Mouse (Mus musculus) brain, embryonic 18.5 days (tissue): ENCODE measurements around the gene Pacrg.

Experiments
- DNase-seq: peaks from one replicate; pipeline ENCODE4 v3.0.0-alpha.2; 2012; ENCODE audit warnings: low read depth, low spot score

Gene Pacrg

DNA sequence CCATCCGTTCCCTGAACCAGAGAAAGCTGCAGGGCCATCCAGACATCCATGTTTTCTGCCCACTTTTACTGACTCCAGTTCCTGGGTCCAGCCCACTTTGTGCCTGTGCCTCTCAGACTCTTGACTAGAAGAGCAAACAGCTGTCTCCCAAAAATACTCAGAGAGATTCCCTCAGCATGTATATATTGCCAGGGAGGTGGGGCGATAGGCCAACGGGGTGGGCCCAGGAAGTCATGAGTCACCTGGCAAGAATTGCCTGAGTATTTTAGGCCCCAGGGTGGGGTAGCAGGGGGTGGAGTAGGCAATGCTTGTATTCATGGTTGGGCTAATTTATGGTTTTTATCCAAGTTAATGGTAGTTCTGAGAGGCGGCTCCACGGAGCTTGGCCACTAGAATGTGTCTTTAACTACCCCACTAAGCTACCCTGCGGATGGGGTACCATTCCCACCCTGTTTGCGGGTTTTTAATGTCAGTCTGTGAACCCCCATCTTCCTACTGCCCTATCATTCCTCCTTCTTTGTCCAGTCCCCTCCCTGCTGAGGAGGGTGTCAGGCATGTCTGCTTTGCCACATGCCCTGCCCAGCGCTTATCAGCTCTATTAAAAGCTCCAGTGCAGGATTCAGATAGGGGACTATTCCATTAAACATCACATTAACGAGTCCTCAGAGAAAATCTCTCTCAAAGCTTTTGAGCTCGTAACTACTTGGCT is 461.5 kb downstream of the Pacrg start:
- no peak for DNase-seq

DNA sequence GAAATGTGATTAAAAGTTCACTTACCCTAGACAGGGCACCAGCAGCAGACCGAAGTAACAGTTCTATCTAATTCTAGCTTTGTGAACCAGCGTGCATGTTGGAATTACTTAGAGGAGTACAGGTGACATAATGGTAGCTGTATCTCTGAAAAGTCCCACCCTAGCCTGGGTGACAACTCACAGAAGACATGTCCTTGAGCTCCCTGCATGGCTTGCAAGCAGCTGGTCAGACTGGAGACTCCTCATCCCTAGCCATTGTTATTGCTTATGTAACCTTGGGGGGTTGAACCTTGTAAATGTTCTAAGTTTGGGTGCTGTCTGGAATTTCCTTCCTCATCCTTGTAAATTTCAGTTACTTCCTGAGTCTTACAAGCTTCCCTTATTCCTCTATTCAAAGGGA is 462.5 kb downstream of the Pacrg start:
- DNase-seq: no peak

DNA sequence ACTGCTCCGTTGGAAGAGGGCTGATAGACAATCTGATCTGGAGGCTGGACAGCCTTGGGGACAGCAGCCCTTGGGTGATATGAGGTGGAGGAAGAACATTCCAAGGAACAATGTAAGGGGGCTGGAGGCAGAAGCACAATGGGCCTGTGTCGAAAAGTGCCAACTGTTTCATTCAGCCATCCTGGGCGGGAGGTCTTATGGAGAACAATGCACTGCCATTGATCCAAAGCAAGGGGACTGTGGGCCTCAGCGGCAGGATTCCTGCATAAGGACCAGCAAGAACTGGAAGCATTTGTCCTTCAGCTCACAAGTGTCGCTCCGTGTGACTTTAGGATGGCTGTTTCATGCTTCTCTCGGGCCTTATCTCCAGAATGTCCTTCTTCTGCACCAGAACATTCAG is 465.8 kb downstream of the Pacrg start:
- no peak for DNase-seq

DNA sequence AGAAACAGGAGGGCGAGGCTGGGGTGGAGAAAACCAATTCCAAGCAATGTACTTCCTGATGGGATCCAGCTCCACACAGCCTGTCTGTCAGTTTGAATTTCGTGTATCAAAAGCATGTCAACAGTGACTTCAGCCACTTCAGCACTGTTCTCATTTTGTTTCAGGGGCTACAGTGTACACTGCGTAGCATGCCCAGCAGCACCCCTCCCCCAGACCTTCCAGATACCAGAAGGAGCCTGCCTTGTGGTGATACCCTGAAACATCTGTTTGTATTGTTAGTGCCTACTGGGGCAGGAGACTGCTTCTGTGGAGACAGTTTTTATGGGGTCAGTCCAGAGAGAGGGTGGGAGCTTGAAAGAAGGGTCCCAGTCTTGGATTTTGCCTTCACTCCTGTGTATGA is 466.4 kb downstream of the Pacrg start:
- DNase-seq: no peak

DNA sequence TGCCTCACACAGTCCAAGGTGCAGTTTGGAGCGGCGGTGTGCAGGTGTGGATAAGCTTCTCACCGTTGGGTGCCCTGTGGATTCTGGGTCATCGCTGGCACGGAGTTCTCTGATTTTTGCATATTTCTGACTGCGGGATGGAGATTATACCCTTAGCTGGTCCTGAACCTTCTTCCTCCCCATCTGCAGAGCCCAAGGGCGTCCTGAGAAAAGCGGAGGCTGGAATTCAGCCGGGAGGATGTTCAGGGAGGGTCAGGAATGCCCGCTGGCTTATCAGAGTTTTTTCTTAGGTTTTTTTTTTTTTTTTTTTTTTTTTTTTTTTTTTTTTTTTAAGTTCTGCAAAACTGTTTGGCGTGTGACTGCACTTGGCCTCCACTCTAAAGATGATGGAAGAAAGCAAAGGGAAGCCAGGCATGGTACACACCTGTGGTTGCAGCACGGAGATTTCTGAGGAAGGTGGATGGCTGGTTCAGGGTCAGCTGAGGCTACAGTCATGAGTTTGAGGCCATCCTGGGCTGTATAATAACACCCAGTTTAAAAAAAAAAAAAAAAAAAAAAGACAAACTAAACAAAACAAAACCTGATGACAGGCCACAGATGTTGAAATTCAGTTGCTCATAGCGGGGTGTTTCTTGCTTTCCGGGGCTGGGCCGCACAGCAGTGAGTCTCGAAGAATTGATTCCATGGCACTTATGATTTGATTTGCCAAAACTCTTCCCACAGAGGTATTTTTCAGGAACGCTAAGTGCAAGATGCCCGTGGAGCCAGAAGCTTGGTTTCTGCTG is 467.9 kb downstream of the Pacrg start:
- no peak for DNase-seq

DNA sequence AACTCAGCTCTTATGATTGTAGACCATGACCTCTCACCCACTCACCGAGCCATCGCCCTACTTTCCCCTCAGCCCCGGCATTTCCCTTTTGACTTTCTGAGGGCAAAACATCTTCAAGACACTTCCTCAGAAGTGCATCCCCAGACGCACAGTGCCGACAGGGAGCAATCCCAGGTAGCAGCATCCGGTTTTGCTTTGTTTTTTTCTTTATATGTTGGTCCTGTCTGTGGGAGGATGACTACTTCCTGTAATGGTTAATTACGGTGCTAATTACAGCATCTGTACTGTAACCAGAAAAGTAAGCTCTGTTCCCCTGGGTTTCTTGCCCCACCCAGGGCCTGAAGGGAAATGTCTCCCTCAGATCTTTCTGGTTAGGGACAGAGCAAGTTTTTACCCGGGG is 468.6 kb downstream of the Pacrg start:
- DNase-seq: no peak

DNA sequence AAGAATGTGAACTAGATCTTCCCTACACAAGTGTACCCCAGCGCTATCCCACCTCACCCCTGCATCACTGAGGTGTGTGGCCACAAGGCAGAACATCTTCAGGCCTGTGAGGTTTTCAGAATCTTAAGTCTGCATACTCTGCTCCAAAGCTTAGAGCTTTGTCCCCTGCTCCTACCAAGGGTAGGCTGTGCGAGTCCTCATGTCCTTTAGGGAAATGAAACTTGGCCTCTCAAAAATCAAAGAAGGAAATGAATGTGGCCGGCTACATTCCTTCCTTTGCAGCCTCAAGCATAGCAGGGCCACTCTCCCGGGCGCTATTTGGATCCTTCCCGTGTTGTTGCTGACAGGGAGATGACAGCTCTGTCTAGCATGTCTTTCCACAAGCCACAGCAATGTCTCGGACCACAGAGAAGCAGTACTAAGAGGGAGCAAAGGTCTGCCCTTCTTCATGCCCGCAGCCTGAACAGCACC is 469.4 kb downstream of the Pacrg start:
- DNase-seq: no peak

DNA sequence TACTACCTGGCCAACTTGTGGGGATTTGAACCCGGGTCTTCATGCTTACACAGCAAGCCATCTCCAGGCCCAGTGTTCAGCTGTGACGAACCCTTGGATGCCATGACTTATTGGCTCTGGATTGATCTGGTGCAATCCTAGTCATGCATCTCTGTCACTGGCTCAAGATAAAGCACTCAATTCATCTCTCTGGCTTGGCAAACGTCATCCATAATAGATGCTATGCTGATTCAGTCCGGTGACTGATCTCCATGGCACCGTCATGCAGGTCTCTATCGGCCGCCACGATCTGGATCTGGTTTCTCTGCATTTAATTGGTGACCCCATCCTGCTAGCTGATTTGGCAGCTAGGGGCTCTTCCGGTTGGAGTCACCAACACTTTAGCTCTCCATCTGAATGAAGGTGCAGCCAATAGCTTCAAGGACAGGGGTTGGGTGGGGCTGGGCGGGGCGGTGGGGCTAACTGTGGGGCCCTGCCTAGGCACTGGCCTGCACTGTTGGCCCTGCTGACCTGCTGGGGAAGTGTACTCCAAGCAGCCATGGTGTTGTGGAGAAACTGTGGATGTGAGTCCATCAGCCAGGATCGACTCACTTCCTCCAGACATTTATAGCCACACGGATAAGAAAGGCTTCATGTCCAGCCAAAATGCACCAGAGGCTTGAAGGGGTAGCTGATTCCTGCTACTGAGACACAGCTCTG is 470.0 kb downstream of the Pacrg start:
- DNase-seq: no peak

DNA sequence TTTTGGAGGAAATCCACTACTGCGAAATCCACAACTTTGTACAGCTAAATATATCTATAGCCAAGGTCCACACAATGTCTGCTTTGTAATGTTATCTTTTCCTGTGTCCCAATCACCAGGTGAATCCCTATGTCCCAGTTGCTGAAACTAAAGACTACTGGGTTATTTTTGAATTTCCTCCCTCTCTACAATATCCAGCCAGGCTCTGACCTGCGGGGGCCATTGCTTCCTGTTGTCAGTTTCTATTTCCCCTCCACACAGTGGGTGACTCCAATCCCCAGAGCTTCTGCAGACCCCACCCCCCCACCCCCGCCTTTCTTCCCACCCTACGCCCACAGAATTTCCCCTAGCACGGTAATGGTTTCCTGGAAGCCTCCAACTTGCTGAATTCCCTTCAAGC is 473.1 kb downstream of the Pacrg start:
- no peak for DNase-seq

DNA sequence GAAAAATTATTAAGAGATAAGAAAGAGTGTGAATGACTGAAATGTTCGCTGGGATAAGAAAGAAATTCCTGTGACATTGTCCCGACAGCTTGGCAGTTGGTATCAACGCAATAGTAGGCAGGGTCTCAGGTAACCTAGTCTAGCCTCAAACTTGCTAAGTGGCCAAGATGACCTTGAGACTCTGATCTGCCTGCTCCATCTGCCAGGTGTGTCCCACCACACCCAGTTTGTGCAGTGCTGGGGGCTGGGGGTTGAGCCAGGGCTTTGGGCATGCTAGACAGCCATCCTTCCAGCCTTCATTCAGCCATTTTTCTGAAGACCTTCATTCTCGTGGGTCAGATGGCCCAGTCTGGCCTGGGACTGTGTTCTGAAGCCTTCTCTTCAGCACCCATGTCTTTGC is 473.5 kb downstream of the Pacrg start:
- DNase-seq: no peak

DNA sequence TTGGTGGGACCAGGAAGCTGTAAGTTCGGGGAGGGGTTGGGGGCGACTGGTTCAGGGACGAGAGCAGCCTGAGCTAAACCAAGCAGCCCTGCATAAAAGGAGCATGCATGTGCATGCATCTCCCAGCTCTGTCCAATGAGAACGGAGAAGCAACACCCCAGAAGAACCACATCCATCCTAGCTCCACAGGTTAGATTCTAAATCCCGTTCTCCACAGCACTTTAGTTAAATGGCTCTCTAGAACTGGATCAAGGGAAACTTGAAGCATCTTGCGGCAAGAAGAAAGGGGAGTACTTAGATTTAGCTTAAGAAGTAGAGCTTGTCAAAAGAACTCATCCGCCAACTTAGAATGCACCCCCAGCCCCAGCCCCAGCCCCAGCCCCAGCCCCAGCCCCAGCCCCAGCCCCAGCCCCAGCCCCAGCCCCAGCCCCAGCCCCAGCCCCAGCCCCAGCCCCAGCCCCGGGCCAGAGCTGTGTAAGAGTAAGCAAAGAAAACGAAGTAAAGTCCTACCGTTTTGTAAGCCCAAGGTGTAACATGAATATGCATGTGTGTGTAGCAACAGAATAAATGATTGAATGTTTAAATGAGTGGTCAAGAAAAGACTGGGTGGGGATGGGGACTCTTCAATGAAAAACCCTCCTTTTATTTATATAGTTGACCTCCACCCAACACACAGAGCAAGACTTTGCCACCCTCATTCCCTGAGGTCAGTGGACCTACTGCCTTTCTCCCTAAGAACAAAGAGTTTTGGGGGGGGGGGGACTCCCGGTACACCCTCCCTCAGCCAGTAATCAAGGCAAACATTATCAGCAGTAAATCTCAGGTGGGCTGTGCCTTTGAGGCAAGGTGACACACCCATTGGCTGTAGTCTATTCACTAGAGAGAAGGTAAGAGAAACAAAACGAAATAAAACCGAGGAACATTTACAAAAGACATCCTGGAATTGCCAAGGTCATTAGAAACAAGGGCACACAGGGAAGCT is 474.3 kb downstream of the Pacrg start:
- DNase-seq: no peak

DNA sequence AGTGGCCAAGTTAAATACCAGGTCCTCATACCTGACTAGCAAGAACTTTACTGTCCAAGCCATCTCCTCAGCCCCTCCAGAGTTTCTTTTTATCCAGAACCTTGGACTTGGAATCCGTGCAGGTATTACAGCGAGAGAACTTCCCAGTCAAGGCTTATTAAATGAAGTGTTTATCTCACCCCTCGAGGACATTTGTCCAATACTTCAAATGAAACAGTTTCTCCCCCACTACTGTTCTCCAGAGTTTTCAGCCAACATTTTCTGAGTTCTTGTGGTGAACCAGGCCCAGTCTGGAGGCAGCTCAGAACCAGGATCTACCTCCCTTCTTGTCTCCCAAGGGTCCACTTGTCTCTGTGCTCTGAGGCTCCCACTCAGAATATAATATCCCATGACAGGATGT is 477.0 kb downstream of the Pacrg start:
- no peak for DNase-seq

DNA sequence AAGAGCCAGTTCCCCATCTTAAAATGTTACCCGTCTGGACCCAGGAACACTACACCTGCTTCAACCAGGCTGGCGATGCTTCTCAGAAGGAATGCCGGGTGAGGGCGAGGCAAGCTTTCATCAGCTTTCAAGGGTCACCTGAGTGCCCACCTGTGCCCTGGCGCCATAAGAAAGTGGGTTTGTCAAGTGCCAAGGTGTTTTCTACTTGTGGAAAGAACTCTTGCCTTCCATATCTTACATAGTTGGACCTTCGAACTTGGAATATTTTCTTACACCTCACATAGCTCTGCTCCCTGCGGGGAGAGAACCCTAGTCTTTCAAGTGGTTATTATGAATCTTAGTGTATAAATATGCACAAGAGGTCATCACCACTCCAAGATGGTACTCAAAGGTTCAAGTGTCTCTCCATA is 478.2 kb downstream of the Pacrg start:
- DNase-seq: no peak

DNA sequence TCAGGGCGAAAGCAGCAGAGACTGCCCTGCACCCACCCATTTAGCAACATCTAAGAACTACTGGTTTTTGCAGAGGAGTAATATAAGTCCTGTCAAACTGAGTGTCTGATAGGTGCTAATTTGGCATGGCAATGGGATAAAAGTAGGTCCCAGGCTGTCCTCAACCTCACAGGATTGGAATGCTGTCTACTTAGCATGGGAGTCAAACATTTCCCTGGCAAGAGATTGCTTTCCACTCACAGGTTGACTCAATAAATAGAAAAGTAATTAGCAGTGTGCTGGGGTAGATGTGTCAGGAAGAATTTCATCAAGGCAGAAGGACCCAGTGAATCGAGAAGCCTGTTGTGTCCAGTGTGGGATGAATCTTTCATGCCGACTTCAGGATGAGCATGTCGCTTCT is 479.4 kb downstream of the Pacrg start:
- DNase-seq: no peak

DNA sequence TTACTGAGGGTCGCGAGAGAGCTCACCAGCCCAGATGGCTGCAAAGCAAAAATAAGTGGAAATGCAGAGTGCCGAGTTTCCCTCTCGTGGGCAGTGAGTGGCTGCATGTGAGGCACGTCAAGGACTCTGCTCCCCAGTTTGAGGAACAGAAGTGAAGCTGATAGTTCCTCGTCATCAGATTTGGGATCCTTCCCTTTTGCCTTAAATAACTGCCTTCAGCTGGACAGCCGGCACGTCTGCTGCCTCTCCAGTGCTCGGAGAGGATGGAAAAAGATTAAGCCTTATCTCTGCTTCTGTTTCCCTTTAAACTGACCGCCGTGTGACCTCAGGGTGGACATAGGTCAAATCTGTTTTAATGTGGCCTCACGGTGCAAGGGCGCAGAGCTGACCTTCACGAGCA is 480.6 kb downstream of the Pacrg start:
- no peak for DNase-seq

DNA sequence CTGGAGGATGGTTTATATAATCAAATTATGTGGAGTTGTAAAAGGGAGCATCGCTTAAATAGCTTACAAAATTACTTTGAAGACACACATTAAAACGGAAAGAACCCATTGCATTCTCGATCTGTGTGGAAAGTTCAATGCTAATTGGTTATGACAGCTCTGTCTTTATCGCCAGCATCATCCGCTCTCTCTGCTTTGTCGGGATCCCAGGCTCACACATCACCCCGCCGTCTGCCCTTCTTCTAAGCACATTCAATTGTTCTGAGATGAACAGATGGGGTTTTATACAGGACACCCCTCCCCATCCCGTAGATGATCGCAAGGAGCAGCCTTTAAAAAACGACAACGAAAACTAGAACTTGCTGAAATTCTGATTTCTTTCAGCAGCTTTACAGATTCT is 482.8 kb downstream of the Pacrg start:
- no peak for DNase-seq

DNA sequence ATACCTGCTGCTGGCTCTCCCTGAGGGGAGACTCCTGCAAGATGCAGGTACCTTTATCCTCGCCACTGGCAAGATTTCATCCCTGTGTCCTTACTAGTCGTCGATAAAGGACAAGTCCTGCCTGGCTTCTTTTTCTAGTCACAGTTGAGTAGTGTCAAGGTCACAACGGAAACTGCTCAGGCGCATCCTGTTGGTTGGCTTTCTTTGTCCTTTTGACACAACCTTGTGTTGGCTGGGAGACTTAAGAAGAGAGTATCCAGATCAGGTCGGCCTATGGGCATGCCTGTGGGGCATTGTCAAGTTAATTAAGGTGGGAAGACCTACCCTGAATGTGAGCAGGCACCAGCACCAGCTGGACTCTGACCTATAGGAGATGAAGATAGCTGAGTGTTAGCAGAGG is 483.8 kb downstream of the Pacrg start:
- DNase-seq: no peak

DNA sequence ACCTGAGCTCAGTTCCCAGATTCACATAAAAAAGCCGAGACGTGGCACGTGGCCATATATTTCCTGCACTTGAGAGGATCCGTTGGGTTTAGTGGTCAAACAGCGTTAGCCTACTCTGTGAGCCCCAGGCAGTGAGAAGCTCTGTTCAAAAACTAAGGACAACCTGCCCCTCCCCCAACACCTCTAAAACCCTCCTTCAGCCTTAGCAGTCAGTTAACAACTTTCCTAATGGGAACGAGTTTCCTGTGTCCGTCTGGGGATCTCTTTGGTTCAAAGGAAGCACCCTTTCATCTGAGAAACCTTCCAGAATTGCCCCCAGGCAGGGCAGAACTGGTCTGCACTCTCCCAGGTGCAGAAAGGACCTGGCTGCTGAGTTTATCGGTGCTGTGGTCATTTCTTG is 484.4 kb downstream of the Pacrg start:
- no peak for DNase-seq
